Mouse (Mus musculus): ENCODE measurements around the gene Gfm2.

Gene Gfm2

DNA sequence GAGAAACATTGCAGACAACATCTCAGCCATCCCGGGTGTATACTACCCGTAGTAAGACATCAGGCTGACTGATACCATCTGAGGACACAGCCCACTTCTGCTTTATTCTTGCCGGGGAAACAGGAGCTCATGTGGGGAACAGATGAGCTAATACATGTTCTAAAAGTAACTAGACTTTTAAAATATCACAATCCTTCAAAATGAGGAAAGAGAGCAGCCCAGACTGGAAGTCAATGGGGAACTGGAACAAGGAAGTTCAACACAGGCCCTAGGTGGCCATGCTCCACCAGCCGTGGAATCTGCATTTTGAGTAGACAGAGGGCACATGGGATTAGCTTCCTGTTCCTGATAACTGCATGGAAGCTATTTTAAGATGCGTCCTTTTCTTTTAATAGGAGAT lies 50.0 kb downstream of the Gfm2 start:
- no peak for DNase-seq (ENCODE audit: low read depth)

DNA sequence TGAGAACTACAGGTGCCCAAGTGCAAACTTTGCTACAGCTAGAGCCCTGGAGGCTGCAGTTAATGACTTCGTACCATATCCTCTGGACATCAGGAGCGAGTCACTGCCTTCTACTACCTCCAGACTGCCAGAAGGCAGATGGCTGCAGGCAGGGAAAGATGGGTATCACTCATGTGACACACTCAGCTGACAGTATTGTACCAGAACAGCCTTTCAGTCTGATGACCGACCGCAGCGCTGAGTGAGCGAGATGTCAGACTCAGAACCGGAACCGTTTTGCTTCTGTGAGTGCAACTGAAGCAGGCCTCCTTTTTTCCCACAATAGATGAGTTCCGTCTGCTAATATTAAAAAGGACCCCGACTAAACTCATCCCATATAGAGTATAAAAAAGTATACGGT lies 54.9 kb downstream of the Gfm2 start:
- no peak for DNase-seq (ENCODE audit: low read depth)

DNA sequence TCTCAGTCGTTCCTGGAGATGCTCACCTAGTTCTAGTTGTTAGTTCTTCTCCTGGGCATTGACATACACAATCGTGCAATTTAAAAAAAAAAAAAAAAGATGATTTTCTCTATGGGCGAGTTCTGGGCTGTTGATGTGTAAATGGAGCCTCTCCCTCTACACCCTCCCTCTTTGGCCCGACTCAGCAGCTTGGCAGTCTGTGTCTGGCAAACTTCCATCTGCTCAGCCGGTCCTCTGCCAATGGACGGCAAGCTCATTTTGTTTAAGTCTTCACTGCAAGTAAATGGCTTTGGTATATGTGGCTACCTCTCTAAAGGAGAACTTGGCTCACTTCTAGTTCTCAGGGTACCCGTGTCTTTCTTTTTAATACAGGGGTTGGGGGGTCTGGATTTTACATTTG lies 55.7 kb downstream of the Gfm2 start:
- DNase-seq (ENCODE audit: low read depth) = no peak

DNA sequence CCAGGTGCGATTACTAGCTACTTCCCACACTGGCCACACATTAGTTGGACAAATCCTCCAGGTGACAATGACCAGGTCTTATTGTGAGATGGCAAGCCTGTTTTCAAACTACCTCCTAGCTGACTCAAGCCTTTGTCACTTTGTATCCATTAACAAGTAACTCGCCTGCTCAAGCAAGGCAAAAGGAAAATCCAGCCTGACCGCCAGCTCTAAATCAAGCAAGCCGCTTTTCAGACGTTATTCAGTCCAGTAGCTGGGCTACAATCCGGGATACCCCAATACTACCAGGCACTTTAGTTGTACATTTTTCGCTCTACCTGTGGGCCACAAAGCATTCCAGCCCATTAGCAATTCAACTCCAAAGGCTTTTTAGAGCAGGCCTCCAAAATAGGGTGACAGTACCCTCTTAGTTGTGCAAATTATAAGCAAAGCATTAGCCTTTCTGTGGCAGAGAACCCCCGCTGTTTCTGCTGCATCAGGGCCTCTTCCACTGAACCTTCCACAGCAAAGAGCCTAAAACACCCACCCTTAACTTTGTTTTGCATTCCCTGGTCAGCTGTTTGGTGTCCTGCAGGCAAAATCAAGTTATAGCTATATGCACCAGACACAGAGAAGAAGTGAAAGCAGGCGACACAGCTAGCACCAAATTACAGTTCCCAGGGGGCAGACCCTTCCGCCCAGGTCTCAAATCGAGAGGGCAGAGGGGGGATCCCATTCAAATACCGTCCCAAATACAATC lies 58.6 kb downstream of the Gfm2 start:
- DNase-seq (ENCODE audit: low read depth) = no peak

DNA sequence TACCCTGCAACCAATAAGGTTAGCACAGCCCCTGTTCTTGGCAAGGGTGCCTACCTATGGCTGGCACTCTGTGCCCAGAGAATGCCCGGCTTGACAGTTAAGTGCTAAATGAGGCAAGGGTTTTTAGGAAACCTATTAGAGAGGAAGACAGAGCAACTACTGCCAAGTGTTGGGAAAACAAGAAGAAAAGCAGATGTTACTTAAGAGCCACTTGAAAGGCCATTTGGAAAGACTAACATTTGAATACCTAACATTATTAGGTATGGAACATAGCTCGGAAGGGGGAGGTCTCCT lies 59.1 kb downstream of the Gfm2 start:
- no peak for DNase-seq (ENCODE audit: low read depth)

DNA sequence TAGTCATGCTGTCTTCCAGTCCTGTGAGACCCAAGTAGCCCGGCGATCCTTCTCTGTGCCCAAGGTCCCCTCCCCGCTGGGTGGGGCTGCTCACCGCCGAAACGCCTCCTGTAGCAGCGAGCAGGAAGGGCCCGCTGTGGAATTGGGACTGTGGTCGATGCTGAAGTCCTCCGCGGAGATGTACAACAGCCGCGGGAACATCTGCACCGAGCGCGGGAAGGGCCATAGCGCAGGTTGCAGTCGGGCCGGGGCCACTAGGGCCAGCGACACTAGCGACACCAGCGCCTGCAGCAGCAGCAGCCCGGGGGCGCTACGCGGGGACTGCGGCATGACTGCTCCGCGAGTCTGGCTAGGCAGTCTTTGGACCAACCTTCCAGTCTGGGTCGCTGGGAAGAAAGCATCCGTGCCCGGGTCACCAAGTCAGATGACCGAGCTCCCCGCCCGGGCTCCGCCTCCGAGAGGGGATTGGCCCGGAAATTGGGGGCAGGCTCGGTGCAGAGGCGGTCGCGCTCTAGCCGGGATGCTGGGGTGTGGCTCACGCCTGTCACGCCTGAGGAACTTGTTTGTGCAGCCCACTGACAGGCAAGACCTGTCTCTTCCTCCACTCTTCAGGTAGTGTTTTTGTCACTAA lies 60.3 kb downstream of the Gfm2 start, which contains the start of gene Hexb:
Hexb (minus strand) TSS at position 426 of the 631 bp plus-strand sequence.
- peak; percentile 79 for DNase-seq (ENCODE audit: low read depth)

DNA sequence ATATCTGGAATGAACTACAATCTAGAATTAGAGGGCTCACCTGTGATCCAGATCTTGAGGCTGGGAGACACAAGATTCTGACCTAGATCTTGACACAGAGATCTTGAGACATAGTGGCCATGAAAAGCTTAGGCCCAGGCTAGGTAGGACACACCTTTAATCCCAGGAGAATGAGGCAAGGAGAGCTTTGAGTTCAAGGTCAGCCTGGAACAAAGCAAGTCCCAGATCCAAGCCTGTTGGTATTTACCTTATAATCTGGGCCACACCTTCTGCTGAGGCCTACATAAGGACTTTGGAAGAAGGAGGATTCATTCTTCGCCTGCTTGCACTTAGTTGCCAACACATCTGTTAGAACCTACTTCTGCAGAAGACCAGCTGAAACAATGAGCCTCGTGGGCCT lies 61.4 kb downstream of the Gfm2 start:
- no peak for DNase-seq (ENCODE audit: low read depth)

DNA sequence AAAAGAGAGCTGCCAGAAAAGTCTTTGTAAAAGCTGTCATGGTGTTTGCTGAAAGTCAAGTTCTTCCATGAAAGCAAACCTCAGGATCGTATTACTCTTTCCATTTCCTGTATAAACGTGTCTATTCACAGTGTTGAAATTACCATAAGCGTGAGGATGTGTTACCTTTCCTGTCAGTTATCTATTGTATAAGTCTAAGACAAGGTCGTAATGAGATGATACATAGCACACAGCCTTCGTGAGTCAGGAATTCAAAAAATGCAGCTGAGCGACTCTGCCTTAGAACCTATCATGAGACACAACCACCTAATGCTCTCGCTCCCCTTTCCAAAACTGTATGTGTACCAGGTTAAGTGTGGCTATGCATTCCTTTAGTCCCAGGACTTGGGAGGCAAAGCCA lies 63.3 kb downstream of the Gfm2 start:
- no peak for DNase-seq (ENCODE audit: low read depth)

DNA sequence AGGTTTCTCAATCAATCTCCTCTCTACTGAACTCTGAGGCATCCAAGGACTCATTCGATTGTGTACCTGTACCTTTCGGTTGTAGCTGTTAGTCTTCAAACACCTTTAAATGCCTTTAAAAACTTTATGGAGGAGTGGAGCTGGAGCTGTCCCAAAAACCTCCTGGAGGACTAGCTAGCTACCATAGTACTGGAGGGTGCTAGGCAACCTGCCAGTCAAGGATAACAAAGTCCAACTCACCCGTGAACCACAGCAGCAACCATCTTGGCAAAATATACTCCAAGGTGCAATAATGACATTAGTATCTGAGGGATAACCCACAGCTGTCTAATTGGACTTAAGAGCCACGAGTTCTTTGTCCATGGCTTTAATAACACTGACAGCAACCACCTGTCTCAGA lies 64.2 kb downstream of the Gfm2 start:
- no peak for DNase-seq (ENCODE audit: low read depth)

DNA sequence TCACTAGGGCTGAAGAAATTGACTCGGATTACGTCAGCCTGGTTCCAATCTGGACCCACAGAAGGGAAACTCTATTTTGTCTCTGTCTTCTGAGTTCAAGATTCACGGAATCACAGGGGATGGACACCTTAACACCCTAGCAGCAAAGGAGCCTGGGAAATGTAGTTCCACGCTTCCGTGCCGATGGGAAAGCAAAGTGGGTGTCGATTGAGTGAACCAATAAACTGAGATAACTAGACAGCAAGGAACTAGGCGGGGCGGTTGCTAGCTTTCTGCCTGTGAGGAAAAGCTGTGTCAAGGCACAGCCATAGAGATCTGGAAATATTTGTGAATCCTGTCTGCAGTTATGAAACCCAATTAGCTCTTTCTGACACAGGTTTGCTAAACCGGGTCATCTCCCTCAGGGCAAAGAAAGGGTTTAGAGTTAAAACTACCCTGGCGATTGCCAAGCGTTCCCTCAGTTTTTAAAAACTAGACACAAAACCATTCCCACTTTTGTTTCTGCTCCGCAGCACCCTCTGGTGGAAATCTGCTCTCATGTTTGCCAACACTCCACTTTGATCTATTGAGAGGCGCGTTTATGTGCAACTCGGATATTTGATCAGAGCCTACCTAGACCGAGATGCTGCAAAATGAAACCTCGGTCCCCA lies 67.4 kb downstream of the Gfm2 start:
- DNase-seq (ENCODE audit: low read depth) = peak; percentile 76

DNA sequence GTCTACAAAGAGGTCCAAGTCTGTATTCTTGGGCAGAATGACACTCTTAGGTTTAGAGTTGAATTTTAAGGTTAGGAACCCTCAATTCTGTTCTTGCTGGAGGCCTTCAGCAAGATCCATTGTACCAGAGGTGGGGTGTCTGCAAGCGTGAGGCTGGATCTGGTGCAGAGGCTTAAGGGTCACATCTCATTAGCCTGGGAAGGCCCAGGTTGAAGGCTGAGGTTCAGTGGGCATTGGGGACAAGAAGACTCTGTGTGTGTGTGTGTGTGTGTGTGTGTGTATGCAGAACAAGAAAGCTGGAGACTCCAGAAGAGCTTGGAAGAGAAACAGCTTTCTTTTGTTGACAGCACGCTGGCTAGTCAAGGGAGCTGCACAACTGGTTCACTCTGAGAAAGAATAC lies 68.3 kb downstream of the Gfm2 start:
- DNase-seq (ENCODE audit: low read depth) = no peak

DNA sequence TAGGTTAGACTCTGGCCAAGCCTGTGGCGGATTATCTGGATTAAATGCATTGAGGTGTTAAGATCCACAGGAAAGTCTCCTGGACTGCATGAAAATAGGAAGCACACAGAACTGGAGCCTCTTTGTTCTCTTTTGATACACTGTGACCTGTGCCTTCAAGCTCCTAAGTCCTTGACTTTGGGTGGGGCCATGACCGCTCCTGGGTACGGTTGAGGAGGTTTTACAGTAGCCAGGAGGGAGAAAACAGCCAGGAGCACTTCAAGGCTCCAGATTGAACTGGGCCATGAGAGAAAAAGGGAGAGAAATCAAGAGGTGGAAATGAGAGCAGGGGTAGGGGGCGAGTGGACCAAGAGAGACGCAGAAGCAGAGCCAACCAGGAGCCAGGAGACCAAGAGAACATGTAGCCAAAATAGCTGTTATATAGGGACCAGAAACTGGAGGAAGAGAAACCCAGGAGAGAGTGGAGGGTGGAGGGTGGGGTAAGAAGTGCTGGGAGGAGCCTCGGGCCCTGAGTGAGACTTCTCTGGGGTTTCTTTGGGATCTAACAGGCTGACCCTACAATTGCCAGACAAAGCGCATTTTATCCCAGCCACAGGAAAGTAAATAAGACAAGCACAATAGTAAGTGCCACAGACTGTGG lies 69.9 kb downstream of the Gfm2 start:
- no peak for DNase-seq (ENCODE audit: low read depth)

DNA sequence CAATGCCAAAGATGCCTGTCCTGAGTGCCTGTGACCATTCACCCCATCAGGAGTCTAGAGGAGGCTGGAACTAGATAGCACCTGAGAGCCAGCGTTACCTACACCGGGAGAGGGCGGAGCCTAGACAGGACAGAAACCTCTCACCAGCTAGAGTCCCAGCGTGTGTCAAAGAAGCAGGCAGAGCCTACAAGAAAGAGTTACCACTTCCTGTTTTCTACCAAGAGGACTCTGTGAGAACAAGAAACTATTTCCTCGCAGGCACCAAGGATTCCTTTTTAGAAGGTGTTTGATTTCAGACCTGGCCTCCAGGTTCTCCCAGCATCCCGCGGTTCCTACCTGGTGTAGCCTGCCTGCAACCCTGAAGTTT lies 70.4 kb downstream of the Gfm2 start:
- no peak for DNase-seq (ENCODE audit: low read depth)

DNA sequence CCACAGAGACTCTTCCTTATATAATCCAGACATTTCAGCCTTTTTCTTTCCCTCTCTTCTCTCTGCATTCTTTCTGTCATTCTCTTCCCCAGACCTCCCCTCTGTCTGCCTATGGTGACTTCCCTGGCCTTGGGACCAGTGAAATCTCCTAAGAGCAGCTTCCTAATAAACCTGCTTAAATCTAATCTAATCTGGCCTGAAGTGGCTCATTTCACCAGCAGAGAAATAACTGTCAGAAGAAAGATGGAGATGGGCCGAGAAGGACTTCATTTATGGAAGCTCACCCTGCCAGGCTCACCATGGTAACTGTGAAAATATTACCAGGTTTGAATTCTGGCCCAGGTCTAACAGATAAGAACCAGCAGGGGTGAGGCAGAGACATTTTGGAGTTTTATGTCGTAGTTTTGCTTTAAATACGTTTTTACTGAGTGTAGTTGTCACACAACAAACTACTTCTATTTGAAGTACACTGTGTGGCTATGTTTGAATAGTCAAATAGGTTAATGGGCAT lies 70.8 kb downstream of the Gfm2 start:
- no peak for DNase-seq (ENCODE audit: low read depth)

DNA sequence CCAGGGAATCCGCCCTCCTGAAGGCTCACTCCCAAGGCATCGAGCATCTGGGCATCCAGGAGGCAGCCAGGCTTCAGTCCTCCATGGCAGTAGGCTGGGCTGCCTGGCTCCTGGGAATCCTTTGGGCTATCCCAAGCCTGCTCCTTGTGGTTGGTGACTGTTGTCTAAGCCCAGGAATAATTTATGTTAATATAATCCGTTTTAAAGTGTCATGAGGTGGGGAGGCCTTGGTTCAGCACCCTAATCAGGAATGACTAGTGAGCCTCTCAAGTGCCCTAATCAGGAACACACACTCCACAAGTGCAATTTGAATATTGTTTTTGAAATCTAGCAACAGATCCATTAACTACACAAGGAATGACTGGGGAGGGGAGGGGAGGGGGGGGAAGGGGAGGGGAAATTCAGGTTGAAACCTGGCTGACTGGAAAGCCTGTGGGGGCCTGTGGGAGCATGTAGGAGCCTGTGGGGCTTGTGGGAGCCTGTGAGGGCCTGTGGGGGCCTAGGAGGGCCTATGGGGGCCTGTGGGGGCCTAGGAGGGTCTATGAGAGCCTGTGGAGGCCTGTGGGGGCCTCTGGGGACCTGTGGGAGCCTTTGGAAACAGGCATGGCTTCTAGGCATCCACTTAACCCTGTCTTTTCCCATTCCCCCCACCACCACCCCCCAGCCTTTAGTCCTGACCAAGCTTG lies 77.0 kb downstream of the Gfm2 start:
- no peak for DNase-seq (ENCODE audit: low read depth)

DNA sequence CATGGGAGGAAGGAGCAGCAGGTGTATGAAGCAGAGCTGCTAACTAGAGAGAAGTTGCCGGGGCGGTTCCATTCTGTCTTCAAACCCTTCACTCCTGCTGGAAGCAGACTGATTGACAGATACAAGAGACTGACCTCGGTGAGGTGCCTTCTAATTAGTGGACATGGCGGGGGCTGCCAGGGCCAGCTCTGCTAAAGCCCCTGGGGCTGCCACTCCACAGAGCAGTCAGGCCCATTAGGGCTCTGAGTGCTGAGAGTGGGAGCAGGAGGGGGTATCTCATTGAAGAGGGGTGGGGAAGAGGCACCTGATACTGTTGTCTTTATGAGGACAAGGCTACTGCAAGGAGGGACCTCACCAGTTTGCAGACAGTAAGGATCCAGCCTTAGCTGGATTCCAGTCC lies 77.8 kb downstream of the Gfm2 start:
- no peak for DNase-seq (ENCODE audit: low read depth)

DNA sequence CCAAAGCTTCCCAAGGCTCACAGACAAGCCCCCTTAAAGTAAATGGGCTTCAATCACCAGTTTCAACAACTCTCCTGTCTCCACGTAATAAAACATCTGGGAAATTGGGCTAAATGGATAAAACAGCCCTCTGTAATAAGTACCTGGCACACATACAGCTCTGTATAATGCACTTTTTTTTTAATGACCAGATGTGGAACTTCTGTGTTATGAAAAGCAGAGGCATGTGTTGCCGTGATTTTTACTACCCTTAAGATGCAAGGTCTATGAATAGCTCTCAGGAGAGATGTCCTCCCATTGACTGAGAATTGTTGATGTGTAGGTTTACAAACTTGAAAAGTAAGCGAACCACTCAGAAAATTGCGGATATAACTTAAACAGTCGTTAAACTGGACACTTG lies 78.5 kb downstream of the Gfm2 start:
- no peak for DNase-seq (ENCODE audit: low read depth)

DNA sequence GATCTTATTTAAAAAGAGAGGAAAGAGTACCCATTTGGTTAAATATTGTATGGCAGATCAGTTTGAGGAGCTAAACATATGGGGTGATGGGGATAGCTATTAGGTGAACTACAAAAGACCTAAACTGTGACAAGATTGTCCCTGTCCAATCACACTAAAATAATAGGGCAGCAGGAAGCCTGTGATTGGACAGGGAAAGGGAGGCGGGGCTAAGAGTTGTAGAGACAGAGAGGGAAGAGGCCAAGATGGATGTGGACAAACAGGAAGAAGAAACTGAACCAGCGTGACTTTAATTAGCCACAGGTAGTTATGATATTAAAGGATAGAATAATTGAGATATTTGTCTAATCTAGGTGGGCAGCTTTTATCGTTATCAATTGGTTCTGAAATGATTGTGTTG lies 82.3 kb downstream of the Gfm2 start:
- no peak for DNase-seq (ENCODE audit: low read depth)

DNA sequence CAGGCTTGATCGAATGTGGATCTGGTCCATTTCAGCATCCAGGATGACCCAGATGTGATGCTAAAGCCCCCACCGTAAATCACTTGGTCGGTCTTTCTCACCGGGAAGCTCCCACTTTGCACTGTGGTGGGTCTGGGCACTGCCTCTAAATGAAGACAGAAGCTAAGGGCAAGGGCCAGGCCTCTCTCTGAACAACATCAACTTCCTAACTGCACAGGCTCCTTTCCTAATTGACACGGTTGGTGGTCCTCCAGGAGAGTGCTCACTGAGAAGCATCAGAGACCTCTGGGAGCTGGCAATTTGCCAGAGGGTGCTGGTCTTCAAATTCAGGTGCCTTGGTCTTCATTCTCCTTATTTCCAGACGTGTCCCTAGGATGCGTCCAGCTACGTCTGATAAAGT lies 86.1 kb downstream of the Gfm2 start:
- no peak for DNase-seq (ENCODE audit: low read depth)

DNA sequence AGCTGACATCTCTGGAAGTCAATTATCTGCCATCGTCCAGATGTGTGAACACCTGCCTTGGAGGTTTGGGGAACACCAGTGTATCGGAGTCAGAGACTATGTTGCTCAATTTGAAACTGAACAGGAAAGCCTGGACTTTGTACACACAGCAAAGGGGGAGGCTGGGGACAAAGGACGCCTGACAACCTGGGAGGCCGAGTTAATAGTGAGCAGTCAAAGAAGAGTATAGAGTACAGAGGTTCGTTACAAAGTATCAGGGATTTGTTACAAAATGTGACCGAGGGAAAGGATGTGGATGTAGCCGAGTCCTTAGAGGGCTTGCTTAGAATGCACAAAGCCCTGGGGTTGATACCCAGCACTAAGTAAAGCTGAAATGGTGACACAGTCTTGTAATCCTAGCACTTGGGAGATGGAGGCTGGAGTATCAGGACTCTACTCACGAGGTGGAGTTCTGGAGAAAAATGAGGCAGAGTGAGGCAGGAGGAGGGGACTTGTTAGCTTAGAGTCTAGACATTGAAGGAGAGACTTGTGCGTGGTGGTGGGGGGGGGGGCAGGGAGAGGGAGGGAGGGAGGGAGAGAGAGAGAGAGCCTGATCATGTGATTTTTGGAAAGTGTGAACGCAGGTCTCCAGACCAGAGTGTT lies 86.7 kb downstream of the Gfm2 start:
- DNase-seq (ENCODE audit: low read depth) = no peak

DNA sequence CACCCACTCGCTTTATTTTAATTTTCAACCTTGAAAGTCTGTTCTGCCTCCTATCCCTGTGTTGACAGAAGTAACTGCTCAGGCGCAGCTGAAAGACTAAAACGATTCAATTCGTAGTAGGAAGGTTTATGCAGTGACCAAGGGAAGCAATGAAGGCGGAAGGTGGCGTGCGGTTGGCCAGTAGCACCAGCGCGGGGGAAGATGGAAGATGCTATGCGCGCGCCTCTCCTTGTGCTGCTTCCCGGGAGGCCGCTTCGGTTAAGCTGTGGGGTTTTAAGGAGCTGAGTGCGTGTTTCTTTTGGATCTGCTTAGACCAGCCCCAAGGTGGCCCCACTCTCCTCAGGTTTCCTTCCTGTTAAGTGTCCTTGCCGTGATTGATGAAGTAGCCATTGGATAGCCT lies 87.4 kb downstream of the Gfm2 start:
- DNase-seq (ENCODE audit: low read depth) = no peak

DNA sequence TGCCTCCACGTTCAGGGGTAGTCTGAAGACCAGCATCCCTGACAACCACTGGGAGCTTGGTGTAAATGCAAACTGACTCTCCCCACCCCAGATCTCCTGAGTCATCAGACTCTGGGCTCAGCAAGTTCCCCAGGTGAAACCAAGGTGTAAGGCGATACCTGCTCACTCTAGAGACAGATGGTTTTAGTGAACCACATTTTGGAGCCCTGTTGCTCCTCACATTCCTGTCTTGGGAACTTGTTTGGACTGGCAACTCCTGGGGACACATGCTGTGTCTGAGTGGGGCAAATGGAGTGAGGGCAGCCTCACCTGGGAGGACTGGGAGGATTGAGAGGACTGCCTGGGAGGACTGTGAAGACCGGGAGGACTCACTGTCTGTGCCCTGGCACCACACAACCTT lies 90.1 kb downstream of the Gfm2 start:
- no peak for DNase-seq (ENCODE audit: low read depth)
